Mouse (Mus musculus): ENCODE measurements at regions not wholly inside any gene's neighbourhood (a gene's known extent, or its start where the extent isn't known, plus 50 kb on each side); places are given as distances from the start of the nearest gene placed in this dataset.

DNA sequence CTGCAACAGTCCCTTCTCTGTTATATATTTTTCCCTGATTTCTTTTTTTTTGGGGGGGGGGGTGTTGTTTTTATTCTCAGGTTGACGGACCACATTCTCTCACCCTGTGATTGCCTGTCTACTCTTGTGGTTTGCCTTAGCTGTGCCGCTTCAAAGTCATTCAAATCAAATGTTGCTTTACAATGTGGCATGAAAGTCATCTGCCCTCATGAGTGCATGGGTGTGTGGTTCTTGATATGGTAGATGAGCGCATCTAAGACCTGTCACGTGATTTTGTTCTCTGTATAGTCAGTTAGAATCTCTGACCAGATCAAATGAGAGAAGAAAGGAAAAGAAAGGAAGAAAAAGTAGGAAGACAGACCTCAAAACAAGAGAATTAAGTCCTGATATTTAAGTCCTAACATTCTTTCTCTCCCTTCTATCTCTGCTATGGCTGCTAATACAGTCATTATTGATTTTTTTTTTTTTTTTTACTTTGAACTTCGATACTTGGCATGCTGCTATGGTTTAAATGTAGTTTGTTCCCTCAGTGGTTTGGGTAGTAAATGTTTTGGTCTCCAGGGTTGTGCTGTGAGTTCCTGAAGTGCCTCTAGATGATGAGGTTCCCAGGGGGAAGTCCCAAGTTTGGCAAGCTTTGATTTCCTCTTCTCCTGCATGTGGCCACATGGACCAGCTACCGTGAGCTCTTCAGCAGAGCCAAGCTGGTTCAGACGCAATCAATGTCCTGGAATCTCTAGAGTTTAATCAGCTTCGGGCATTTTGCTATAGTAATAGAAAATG lies 91.2 kb upstream of the Npas2 start:
- DNase-seq, result no peak

DNA sequence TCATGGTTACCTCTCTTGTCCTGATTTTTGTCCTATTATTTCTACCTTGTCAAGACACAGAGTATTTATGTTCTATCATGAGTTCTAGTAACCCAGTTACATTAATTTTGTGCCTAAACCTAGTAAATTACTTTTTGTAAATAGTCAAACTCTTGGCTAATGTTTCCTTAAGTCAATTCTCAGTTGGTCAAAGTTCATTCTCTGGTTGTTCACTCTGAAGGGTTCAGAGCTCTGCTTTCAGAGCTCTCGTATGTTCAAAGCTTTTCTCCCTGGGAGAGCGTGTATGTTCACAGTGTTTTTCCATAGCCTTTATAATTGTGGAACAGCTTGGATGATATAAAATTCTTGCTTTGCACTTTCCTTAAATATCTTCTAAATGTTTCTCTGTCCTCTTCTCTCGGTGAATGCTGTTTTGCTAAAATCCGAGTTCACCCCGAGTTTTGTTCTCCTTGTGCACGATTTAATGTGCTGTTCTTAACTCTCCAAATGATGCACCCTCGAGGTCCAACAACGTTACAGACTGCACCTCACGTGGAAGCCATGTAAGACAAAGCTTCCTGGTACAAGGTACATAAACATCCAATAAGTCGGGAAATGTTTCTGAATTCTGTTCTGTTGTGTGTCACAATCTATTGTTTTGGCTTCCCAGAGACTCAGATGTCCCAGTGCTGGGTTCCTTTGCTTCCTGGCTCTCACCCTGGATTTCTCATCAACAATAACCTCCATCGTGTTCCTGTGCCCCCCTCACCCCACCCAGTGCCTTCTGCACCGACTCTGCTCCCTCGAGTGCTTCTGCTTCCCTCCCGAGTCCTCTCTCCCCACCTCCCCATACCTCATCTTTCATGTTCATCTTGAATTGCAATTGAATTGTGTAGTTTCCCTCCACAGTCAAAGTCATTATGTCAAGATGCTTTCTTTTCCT lies 90.3 kb upstream of the Npas2 start:
- DNase-seq, result peak; percentile 14

GRCm38 (mm10) chr1:39105546-39106371 lies 87.8 kb upstream of the Npas2 start:
- no peak for DNase-seq

DNA sequence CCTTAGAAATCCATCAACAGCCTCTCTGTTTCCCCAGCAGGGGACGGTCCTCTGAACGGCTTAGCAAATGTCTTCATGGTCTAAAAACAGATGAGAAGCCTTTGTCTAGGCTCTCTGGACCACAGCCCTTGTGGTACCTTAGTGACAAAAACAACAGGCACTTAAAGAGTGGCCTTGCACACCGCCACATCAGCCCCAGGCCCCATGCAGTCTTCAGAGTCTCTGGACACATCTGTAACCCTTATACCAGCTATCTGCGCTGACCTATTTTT lies 87.2 kb upstream of the Npas2 start:
- DNase-seq, result no peak

DNA sequence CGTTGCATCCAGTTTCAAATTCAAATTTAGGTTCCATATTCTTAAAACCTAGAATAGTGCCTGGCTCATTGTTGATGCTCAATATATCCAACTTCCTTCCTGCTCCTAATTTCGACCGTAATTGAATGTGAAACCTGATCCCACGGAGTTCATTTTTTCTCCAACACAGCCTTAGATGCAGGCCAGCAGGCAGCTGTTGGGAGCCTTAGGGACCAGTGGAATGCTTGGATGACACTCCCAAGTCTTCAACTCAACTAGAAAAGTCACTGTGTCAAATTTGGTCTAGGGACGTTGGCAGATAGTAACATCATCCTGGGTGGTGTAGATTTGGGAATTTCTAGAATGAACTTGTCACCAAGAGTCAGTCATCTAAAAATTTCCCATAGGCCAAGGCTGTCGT lies 86.9 kb upstream of the Npas2 start:
- no peak for DNase-seq

GRCm38 (mm10) chr1:39116319-39116718 lies 77.2 kb upstream of the Npas2 start:
- no peak for DNase-seq

GRCm38 (mm10) chr1:39122316-39123015 lies 71.1 kb upstream of the Npas2 start:
- DNase-seq, result no peak

DNA sequence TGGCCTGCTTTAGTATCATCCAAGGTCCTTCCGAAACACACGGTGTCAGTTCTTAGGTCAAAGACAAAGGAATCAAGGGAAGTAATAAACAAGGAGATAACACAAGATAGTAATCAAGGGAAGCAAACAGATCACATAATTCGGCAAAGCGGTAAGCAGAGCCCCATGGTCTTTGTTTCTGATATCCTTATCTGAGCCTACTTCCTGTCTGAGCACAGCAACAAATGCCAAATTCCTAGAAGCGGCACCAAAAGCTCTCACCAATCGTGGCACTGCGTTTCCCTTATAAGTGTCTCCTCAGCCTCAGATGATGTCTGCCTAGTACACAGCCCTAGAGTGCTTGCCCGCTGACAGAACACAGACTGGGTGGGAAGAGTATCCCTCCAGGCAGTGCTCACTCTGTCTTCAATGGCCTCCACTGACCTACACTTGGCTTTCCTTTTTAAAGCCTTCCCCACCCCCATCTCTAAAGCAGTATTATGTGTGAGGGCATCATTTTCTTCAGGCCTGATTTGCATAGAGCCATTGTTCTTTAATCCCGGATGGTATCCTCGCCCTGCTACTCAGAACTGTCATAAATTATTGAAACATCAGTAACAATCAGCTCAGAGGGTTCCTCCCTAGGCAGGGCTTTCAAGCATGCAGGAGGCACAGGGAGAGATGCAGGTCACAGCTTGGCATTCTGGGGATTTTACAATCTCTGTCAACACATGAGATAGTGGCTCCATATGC lies 70.3 kb upstream of the Npas2 start:
- DNase-seq, result no peak

DNA sequence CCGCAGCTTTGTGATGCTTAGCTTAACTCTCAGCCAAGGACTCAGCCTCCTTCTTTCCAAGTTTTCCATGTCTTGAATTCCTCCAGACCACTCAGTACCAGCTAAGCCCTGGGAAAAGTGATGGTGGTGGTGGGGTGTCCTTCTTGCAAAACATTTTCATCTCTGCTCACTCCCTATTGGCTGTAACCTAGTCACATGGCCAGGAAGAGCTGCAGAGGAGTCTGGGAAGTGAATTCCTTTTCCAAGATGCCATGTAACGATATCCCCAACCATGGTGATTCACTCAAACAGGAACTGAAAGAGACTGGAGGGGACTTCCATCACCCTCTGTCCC lies 69.8 kb upstream of the Npas2 start:
- DNase-seq, result no peak

- no peak for DNase-seq
These were observed 59.0 kb upstream of the Npas2 start for GRCm38 (mm10) chr1:39134521-39134920.

DNA sequence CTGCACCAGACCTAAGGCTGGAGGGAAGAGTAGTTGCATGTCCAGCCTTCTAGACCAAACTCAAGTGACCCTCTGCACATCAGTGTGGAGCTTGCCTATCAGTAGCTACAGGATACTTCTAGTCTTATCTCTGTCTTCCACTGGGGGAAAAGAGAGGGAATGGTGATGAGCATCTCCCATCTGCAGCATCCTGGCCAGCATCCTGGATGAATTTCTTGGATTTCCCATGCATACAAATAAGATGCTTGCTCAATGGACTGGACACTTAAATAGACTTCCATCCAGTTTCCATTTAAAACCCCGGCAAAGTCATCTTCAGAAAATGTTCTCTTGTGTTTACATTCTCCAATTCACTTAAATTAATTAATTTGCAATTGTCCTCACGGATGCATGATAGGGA lies 50.5 kb upstream of the Npas2 start:
- DNase-seq, result no peak

DNA sequence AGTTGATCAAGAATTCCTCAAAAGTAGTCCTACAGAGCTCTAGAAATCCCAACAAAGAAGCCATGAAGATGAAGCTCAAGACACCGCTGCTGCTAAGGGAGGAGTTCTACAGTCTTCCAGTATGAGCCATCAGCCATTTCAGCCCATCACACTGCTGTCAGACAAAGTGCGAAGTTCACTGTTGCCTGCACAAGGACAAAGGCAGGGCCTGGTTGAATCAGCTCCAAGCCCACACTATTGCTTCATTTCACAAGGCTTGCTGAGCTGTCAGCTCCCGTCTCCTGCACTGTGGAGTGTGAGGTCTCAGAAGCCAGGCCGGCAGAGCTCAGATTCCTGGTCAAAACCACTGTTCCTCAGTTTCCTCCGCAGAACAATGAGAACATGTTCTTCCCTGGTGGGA lies 49.9 kb upstream of the Npas2 start:
- DNase-seq, result no peak
